Mouse (Mus musculus): ENCODE results near the gene Dnmt3a. TPM values are rescaled to one million over a fixed set of nuclear protein-coding genes. Genes with fewer than 3 reads are reported as not detected.
A peak's percentile ranks its signal among the peaks of the same experiment; 100 is the strongest.

Gene Dnmt3a
- polyA plus RNA-seq, 1 experiment from 2014 or later, result 152 TPM

- no peaks in the 10 kb centered on the region for H3K36me3 ChIP-seq (replicated peaks)
- WGBS, result 78% methylated on average over 9 of the region's 9 CpGs
- no peaks in the 10 kb centered on the region for H3K9me3 ChIP-seq
- H3K27ac ChIP-seq, result no peak overlapping the region
- H3K9ac ChIP-seq, result no peak overlapping the region
- H3K4me1 ChIP-seq, result peaks cover 13% of the 10 kb centered on the region
- H3K4me3 ChIP-seq, result no peak overlapping the region
- no peak overlapping the region for H3K4me2 ChIP-seq
- ATAC-seq (replicated peaks), result no peak
- no peaks in the 10 kb centered on the region for H3K27me3 ChIP-seq (replicated peaks)
These were observed 66.8 kb downstream of the Dnmt3a start for GRCm38 (mm10) chr12:3872410-3873230.

DNA sequence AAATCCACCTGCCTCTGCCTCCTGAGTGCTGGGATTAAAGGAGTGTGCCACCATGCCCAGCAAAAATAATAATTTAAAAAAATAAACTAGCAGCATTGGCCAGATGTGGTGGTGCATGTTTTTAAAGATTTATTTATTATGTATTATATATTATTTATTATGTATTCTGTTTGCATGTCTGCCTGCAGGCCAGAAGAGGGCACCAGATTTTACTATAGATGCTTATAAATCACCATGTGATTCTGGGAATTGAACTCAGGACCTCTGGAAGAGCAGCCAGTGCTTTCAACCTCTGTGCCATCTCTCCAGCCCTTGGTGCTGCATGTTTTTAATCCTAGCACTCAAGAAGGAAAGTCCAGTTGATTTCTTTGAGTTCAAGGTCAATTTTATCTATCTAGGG is 69.7 kb downstream of the Dnmt3a start:
- Histone ChIP-seq H3K36me3 (replicated peaks) (0 out of 2 replicates have a peak, but pooled peaks cover 2% of the 10 kb centered on the region), H3K4me1 (peaks cover 13% of the 10 kb centered on the region)
- no peak for ATAC-seq (replicated peaks)

GRCm38 (mm10) chr12:3877376-3877775 is 71.6 kb downstream of the Dnmt3a start:
- ATAC-seq (replicated peaks), result no peak
- no peaks in the 10 kb centered on the region for H3K4me1 ChIP-seq
- H3K27me3 ChIP-seq (replicated peaks), result no peaks in the 10 kb centered on the region
- no peak overlapping the region for H3K9ac ChIP-seq
- no peak overlapping the region for H3K4me3 ChIP-seq
- H3K36me3 ChIP-seq (replicated peaks), result 0 out of 2 replicates have a peak, but pooled peaks cover 2% of the 10 kb centered on the region
- WGBS, result 90% methylated on average over 4 of the region's 4 CpGs
- H3K4me2 ChIP-seq, result no peak overlapping the region
- H3K9me3 ChIP-seq, result no peaks in the 10 kb centered on the region
- H3K27ac ChIP-seq, result no peak overlapping the region

More for the DNA sequence above, 69.7 kb downstream of the Dnmt3a start:
- H3K9ac ChIP-seq, result no peak overlapping the region
- no peaks in the 10 kb centered on the region for H3K27me3 ChIP-seq (replicated peaks)
- no peak overlapping the region for H3K27ac ChIP-seq
- no peaks in the 10 kb centered on the region for H3K9me3 ChIP-seq
- H3K4me3 ChIP-seq, result no peak overlapping the region
- H3K4me2 ChIP-seq, result no peak overlapping the region

GRCm38 (mm10) chr12:3881474-3881873 is 75.7 kb downstream of the Dnmt3a start:
- peaks cover 27% of the 10 kb centered on the region for H3K4me1 ChIP-seq
- WGBS, result 92% methylated on average over 3 of the region's 3 CpGs
- no peaks in the 10 kb centered on the region for H3K27me3 ChIP-seq (replicated peaks)
- H3K36me3 ChIP-seq (replicated peaks), result 0 out of 2 replicates have a peak, but pooled peaks cover 2% of the 10 kb centered on the region
- ATAC-seq (replicated peaks), result no peak
- no peak overlapping the region for H3K4me2 ChIP-seq
- H3K27ac ChIP-seq, result no peak overlapping the region
- H3K4me3 ChIP-seq, result no peak overlapping the region
- H3K9ac ChIP-seq, result no peak overlapping the region
- no peaks in the 10 kb centered on the region for H3K9me3 ChIP-seq

DNA sequence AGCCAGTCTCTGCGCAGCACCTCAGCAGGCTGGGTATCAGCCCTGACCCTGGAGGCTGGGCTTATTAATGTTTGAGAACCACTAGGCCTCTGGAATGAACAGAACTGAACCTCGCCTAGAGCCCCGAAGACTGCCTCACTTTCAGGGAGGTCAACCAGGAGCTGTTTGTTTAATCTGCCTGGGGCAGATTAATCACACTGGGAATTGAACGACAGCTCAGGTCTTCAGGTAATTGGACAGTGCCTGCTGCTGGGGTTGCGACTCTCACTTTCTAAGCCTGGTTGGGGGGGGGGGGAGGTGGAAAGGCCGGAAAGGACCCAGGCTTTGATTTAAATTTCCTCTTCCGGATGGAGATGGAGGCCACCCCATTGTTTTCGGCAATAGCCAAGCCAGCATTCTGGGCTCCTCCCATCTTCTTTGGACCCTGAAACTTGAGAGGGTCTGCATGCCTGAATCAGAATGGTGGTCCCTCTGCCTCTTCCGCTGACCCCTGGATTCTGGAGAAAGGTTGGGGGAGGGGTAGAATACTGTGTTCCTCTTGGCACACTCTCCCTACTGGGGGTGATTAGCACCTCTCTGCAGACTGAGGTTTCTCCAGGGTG is 79.2 kb downstream of the Dnmt3a start:
- H3K4me1 ChIP-seq, result peaks cover 62% of the 10 kb centered on the region

GRCm38 (mm10) chr12:3886601-3887000 is 80.8 kb downstream of the Dnmt3a start:
- peaks cover 75% of the 10 kb centered on the region for H3K4me1 ChIP-seq

More for the DNA sequence above, 79.2 kb downstream of the Dnmt3a start:
- Histone ChIP-seq H3K9ac (no peak overlapping the region), H3K36me3 (replicated peaks) (0 out of 2 replicates have a peak, but pooled peaks cover 2% of the 10 kb centered on the region), H3K4me3 (no peak overlapping the region), H3K27me3 (replicated peaks) (no peaks in the 10 kb centered on the region), H3K27ac (peak overlapping the region; percentile 48), H3K9me3 (no peaks in the 10 kb centered on the region), H3K4me2 (no peak overlapping the region)
- 22% methylated on average over 9 of the region's 9 CpGs for WGBS
- no peak for ATAC-seq (replicated peaks)

GRCm38 (mm10) chr12:3887515-3888325 is 81.9 kb downstream of the Dnmt3a start:
- 14% methylated on average over 4 of the region's 4 CpGs for WGBS
- Histone ChIP-seq H3K4me2 (peak overlapping the region; percentile 23), H3K27me3 (replicated peaks) (no peaks in the 10 kb centered on the region), H3K9me3 (no peaks in the 10 kb centered on the region), H3K4me1 (peaks cover 86% of the 10 kb centered on the region), H3K4me3 (no peak overlapping the region), H3K27ac (peak overlapping the region; percentile 93), H3K36me3 (replicated peaks) (no peaks in the 10 kb centered on the region), H3K9ac (no peak overlapping the region)
- peak; percentile 87 for ATAC-seq (replicated peaks)

More at GRCm38 (mm10) chr12:3886601-3887000, 80.8 kb downstream of the Dnmt3a start:
- H3K9ac ChIP-seq, result no peak overlapping the region
- ATAC-seq (replicated peaks), result no peak
- H3K4me2 ChIP-seq, result no peak overlapping the region
- H3K27ac ChIP-seq, result peak overlapping the region; percentile 93
- no peaks in the 10 kb centered on the region for H3K36me3 ChIP-seq (replicated peaks)
- H3K4me3 ChIP-seq, result no peak overlapping the region
- no peaks in the 10 kb centered on the region for H3K9me3 ChIP-seq
- H3K27me3 ChIP-seq (replicated peaks), result no peaks in the 10 kb centered on the region
- 25% methylated on average over 2 of the region's 2 CpGs for WGBS

DNA sequence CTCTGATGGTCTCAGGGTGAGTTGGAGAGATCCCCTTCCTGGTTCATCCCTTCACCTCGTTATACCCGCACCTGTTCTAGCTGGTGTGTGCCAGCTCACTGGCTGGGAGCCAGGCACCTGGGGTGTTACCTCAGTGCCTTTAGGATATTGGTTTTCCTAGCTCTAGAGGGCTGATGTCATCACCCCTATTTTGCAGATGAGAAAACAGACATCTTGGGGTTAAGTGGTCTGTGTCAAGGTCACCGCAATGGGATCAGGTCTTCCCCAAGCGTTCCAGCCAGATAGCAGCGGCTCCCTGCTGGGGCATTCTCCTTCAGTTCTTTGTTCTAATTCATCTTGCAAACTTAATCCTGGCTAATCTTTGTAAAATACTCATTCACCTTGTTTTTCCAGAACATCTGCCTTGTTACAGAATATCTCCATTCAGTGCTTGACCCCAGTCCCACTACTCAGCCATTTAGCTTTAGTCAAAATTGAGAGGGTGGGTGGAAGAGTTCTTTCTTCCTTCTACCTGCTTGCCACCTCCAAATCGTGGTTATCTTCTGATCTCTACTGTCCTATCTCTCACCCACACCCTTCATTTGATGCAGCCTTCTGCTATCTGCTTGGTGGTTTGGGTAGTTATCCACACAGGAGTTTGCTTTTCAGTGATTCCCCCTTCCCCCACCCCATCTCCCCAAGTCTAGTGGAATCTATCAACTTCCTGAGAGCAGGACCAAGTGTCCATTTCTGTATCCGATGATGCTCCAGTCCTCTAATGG is 84.2 kb downstream of the Dnmt3a start:
- no peak for ATAC-seq (replicated peaks)
- WGBS, result 20% methylated on average over 7 of the region's 7 CpGs
- Histone ChIP-seq H3K4me2 (no peak overlapping the region), H3K4me1 (peaks cover 91% of the 10 kb centered on the region), H3K27ac (peak overlapping the region; percentile 93; the same call in 1 of the 2 replicates), H3K27me3 (replicated peaks) (no peaks in the 10 kb centered on the region), H3K9me3 (no peaks in the 10 kb centered on the region), H3K9ac (no peak overlapping the region), H3K36me3 (replicated peaks) (no peaks in the 10 kb centered on the region), H3K4me3 (no peak overlapping the region)

DNA sequence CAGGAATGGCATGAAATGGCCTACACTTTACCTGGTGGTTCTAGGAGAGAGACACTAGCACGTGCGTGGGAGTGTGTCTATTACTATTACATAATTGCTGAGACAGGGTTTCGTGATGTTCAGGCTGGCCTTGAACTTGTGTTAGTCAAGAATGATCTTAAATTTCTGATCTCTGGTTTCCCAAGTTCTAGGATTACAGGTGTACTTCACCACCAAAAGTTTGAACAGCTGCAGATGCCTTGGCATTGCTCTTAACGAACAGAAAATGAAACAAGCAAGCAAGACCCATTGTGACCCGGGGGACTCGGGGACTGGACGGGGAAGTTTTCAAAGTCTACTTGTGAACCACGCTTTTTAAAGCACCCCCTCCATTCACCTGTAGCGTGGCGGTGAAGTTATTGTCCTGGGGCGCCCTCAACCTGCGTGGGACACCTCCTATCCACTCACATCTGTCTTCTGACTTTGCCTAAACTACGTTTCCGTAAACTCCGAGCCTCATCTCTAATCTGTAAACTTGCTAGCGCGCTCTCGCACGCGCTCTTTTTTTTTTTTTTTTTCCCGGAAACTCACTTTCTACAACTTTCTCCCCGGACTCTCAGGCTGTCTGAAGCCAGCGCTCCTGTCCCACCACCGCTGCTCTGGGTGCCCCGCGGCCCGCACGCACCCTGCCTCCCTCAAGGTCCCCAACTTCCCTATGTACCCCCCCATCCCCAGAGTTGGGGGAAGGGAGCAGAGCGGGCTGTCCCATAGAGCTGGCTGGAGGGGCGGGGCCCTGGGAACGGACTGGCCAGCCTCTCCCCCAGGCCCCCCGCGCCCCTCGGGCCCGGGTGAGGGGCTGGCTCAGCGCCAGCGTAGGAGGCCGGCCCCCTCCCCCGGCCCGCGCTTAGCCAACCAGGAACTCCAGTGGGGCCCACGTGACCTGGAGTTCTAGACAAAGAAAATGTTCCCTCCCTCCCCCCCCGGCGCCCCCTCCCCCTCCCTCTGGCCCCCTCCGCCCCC is 85.2 kb downstream of the Dnmt3a start:
- WGBS, result 4% methylated on average over 42 of the region's 45 CpGs
- Histone ChIP-seq H3K27me3 (replicated peaks) (no peaks in the 10 kb centered on the region), H3K27ac (peak overlapping the region; percentile 75), H3K4me1 (peaks cover 82% of the 10 kb centered on the region), H3K4me3 (peak overlapping the region; percentile 44), H3K9me3 (no peaks in the 10 kb centered on the region), H3K9ac (peak overlapping the region; percentile 33; the same call in 1 of the 2 replicates), H3K4me2 (peak overlapping the region; percentile 78), H3K36me3 (replicated peaks) (peaks cover 7% of the 10 kb centered on the region)
- 0 out of 2 replicates have a peak, but pooled peaks have one; percentile 1 for ATAC-seq (replicated peaks)

DNA sequence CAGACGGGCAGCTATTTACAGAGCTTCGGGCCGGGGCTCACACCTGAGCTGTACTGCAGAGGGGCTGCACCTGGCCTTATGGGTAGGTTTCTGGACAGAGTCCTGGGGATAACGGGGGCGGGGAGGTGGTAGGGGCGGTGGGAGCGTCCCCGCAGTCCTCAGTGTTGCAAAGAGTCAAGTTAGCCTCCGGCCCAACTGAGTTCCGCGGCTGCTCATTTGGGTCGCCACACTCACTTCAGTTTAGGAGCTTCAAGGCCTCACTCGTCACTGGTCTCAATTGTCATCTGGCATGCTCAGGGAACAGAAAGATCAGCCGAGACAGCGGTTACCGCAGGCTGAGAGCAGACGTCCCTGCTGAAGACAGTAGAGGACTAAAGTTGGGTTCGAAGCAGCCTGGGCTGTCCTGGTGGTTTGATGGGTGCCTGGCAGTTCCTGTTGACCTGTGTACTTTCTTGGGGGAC is 86.0 kb downstream of the Dnmt3a start:
- Histone ChIP-seq H3K4me1 (peaks cover 74% of the 10 kb centered on the region), H3K4me2 (peak overlapping the region; percentile 78)

More for the DNA sequence above, 86.0 kb downstream of the Dnmt3a start:
- Histone ChIP-seq H3K36me3 (replicated peaks) (peaks cover 15% of the 10 kb centered on the region), H3K9me3 (no peaks in the 10 kb centered on the region), H3K27me3 (replicated peaks) (no peaks in the 10 kb centered on the region), H3K9ac (peak overlapping the region; percentile 35), H3K27ac (peak overlapping the region; percentile 75), H3K4me3 (peak overlapping the region; percentile 44)
- WGBS, result 3% methylated on average over 18 of the region's 18 CpGs
- peak; percentile 25; the same call in 1 of the 2 replicates for ATAC-seq (replicated peaks)
